Mouse (Mus musculus) layer of hippocampus, postnatal 25 days (tissue): Measurements from ENCODE around the gene Gm43191. TPM values are rescaled to one million over a fixed set of nuclear protein-coding genes. Genes with fewer than 3 reads are reported as not detected.
"Not testable (repeated sequence)": the region's sequence is repeated elsewhere in the genome, so short reads cannot be mapped to it uniquely, and the experiment has no call there.

Experiments
- DNase-seq, 2 experiments: peaks; one replicate each; pipeline ENCODE4 v3.0.0; 2022; ENCODE audit warnings: mixed read lengths in 2 of 2, low spot score in 1 of 2; ENCODE audit errors: extremely low spot score in 1 of 2
- total RNA-seq, 2 experiments: library from RNA; stranded (reverse); gene quantifications; 2 replicates each; pipeline ENCODE4 v1.2.3; 2021

Gm43191 gene
- total RNA-seq, 2 experiments from 2014 or later: not detected

DNA sequence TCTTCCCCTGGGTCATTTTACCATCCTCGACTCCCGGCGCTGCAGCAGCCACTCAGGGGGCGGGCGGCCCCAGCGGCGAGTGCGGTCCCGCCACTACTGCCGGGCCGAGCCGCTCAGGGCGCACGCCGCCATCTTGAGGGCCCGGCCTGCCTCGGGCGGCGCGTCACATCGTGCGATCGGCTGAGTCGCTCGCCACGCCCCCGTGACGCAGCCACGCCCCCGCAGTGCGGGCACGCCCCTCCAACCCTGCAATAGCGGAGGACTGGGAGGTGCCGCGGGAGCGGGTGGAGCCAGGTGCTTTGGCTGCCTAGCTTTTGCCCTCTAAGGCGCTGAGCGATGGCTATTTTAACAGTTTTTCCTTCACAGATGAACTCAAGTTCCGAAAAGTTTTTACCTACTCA is 18.6 kb downstream of the Gm43191 start, which contains the start of gene Mfsd14a:
Gene Mfsd14a, minus strand, starts transcription at position 215 of the 401 bp plus-strand sequence.
- DNase-seq: peak; percentile 97 to 99

DNA sequence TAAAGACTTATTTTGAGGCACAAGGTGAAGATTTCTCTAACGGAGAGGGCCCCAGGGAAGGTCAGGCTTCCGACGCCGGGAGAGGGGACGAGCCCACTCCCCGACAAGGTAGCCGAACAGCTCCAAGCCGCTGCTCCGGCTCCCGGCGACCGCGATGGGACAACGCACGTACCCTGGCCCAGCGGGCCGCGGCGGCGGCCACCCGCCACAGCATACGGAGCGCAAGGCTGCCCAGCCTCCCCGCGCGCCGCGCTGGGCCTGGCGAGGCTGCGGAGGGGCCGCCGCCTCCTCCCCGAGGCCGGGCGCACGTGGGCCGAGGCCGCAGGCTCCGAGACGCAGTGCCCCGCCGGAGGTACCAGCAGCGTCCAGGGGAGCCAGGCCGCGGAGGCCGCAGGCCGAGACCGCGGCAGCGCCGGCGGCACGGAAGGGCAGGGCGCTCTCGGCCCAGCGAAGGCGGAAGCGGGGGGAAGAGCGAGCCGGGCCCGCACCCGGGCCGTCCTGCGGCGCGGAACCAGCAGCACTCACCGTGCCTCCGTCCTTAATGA is 19.1 kb downstream of the Gm43191 start:
- DNase-seq: peak in 1 of 2 experiments; percentile 21

- no peak for DNase-seq
Measured at GRCm38 (mm10) chr3:116661288-116661869, 19.7 kb downstream of the Gm43191 start.

- DNase-seq: no peak
Measured at GRCm38 (mm10) chr3:116659856-116660430, 21.1 kb downstream of the Gm43191 start.

DNA sequence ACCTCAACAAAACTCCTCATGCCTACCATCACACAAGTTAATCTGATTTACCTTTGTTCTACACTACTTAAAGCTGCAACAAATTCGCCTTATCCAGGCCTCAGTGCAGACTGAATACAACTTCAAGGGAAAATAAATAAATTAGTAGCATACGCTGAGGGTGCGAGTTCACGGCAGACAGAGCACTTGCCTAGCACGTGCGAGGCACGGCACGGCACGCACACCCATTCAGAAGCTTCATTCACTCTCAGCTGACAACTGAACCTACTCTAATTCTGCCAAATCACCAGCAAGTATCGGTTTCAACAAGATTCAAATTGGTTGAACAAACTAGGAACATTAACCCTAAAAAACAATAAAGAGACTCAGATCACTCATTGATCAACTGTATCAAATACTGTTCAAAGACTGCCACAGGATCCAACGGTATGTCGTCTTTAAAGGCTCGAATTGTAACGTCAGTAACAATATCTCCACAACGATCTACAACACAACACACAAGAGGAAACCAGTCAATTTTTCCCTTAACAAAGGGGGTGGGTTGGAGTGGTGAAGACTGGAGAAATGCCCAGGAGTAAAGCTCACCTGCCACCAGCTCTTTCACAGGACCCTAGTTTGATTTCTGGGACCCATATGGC is 22.0 kb downstream of the Gm43191 start:
- DNase-seq: no peak

- DNase-seq: no peak
Measured at GRCm38 (mm10) chr3:116656184-116656965, 24.7 kb downstream of the Gm43191 start.

- DNase-seq: not testable (repeated sequence)
Measured at GRCm38 (mm10) chr3:116654051-116654450, 27.0 kb downstream of the Gm43191 start.

- DNase-seq: no peak
Measured at GRCm38 (mm10) chr3:116653278-116653945, 27.6 kb downstream of the Gm43191 start.

DNA sequence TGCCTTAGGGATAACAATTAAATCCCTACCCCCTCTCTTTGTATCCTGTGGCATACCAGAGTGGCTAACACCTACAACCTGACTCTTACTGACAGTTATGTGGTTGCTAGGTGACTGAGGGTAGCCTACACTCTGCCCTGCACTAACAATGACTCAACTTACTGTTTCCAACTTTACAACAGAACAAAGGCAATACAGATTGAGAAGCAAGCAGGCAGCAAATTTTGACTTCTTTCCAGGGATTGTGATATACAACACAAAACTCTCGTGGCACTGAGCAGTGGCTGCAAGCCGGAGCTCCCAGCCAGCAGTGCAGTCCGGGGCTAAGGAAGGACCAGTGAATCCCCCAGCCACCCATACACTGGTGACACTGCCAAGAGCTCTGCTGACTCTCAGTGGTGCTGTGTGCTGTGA is 29.0 kb downstream of the Gm43191 start:
- DNase-seq: no peak

GRCm38 (mm10) chr3:116650698-116651097 is 30.4 kb downstream of the Gm43191 start:
- DNase-seq: no peak

DNA sequence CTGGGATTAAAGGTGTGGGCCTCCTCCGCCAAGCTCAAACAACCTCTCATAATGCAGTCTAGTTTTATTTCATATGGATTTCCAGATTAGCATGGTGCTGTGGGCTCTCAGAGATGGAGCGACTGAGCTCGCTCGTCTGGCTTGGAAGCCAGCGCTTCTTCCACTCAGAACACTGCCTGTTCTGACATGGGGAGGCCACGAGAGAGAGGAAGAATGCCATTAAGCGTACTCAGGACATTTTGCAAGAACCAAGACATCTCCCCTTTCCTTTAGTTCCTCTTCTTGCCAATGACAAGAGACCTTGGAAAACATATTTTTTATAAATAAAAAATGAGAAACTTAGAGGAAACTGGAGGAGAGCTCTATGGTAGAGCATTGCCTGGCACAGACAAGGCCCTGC is 32.3 kb downstream of the Gm43191 start:
- no peak for DNase-seq

DNA sequence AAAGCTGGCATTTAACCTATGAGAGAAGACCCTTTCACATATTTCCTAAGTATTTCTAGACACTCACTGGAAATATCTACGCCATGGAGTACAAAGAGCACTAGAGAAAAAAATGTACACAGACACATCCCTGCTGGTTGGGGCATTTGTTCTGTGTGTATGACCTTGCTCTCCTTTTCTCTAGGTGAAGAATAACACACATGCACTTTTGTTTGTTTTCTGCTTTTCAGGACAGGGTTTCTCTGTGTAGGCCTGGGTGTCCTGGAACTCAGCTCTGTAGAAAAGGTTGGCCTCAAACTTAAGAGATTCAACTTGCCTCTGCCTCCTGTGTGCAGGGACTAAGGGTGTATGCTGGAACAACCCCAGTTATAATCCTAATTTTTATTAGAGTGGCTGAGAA is 34.7 kb downstream of the Gm43191 start:
- no peak for DNase-seq

GRCm38 (mm10) chr3:116642373-116642772 is 38.7 kb downstream of the Gm43191 start:
- no peak for DNase-seq

- no peak for DNase-seq
Measured at GRCm38 (mm10) chr3:116641811-116642371, 39.2 kb downstream of the Gm43191 start.

GRCm38 (mm10) chr3:116640024-116640423 is 41.0 kb downstream of the Gm43191 start:
- no peak for DNase-seq

DNA sequence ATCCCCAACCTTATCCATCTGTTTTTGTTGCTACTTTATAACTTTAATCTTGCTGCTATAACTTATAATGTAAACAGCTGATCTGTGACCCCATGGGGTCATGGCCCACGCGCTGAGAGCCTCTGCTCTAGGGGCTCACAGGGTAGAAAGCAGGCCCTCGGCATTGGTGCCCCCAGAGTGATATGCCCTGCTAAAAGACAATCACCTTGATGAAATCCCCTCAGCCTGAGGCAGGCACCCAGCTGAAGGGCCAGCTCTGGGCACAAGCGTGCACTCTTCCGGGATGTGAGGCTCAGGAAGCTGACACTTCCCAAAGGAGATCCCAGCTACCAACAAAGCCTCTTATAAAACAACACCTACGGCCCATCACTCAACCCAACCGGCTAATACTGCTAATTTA is 42.5 kb downstream of the Gm43191 start:
- no peak for DNase-seq

- DNase-seq: no peak
Measured at GRCm38 (mm10) chr3:116637693-116638476, 43.2 kb downstream of the Gm43191 start.

DNA sequence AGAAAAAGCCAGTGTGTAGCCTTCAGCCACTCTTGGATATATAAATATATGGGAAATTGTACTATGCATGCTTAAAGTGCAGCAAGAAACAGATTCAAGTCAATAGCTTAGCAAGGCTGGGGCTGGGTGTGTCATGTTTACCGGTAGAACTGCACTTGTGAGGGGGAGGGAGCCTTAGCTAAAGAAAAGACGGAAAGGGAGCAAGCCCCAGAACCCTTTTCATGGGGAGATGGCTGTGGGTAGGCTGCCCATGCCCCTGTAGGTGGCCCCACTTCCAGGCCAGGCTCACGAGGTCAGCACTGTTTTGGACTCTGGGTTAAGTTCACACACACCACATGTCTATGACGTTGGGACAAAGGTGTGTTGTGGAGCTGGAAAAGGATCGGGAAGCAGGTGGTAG is 45.3 kb downstream of the Gm43191 start:
- no peak for DNase-seq

- DNase-seq: no peak
Measured at GRCm38 (mm10) chr3:116634853-116635252, 46.2 kb downstream of the Gm43191 start.
